Mouse (Mus musculus) adrenal gland, postnatal 25 days (tissue): ENCODE data around the gene Cuedc1. TPM values are rescaled to one million over a fixed set of nuclear protein-coding genes. Genes with fewer than 3 reads are reported as not detected.
A peak's percentile ranks its signal among the peaks of the same experiment; 100 is the strongest.

Experiments
- DNase-seq: peaks from one replicate; pipeline ENCODE4 v3.0.0; 2021; ENCODE audit warnings: mixed read lengths
- total RNA-seq: library from RNA; stranded (reverse); gene quantifications from 2 replicates; pipeline ENCODE4 v1.2.3, GENCODE M21; 2021

Cuedc1 gene
- total RNA-seq, 1 experiment from 2014 or later = 68.6 TPM

GRCm38 (mm10) chr11:88148638-88149279, 50.9 kb downstream of the Cuedc1 start:
- DNase-seq = no peak

- no peak for DNase-seq
Measured at GRCm38 (mm10) chr11:88151379-88152155, 53.7 kb downstream of the Cuedc1 start.

- no peak for DNase-seq
Measured at GRCm38 (mm10) chr11:88153880-88154279, 56.0 kb downstream of the Cuedc1 start.

DNA sequence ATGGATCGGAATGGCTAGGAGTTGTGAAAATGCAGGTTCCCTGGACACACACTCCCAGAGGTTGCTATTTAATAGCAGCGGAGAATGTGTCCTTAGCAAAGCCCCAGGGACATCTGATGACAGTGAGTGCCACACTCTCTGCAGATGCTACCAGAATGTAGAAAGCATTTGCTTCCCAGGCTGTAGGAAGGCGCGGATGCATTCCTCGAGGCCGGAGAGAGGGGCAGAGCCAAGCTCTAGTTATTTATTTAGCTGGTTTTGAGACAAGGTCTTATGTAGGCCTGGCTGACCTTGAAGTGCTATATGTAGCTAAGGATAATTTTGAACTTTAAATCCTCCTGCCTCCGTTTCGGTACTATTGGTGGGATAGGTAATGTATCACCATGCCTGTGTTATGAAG, 56.6 kb downstream of the Cuedc1 start:
- DNase-seq = no peak

DNA sequence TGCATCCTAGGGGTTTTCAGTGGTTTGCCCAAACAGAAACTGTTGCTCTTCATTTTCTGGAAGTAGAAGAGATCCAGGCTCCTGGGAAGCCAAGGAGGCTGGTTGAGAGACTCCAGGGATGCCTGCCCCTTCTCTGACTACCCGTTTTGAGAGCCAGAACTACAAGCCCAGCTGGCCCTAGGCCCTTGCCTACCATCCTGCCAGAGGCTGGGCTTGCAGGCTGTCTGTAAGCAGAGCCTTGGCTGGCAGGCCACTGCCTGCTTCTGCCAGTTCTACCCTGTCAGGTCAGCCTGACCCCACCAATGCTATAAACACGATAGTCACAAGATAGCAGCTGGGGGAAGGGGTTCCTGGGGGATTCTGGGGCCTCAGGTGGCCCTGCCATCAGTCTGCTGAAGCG, 57.6 kb downstream of the Cuedc1 start:
- no peak for DNase-seq

DNA sequence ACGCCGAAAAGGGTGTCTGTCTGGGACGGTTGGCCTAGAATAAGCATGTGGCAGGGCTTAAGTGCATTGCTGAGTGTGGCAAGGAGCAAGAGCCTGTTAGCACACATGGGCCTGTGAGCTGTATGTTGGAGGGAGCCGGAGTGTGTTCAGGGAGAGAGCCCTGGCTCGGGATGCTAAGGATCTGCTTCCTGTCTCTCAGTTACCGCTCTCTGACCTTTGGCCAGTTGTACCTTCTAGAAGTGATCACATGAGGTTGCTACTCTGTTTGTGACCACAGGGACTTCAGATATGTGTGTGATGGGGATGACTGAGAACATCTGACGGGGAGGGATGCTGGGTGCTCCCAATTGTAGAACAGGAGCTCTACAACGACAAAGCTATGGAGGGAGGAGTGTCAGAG, 58.1 kb downstream of the Cuedc1 start:
- no peak for DNase-seq

- DNase-seq = no peak
Measured at GRCm38 (mm10) chr11:88156403-88156802, 58.5 kb downstream of the Cuedc1 start.

DNA sequence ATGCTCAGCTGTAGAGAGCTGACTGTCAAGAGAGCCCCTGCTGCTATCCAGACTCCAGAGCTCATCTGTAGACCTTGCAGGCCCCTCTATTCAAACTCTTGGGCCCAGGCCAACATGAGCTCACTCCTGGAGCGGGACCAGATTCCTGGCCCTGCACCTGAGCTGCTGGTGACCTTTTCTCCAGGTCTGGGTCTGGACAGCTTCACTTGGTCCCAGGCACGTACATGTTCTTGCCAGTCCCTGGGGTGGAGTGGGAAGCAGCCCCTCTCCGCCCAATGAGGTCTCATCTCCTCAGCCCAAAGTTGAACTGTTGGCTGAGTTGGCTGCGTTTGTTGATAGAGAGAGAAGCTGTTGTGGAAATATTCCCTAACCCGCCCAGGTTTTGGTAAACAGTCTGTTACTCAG, 61.0 kb downstream of the Cuedc1 start:
- DNase-seq = peak; percentile 50

GRCm38 (mm10) chr11:88159389-88159788, 61.5 kb downstream of the Cuedc1 start:
- no peak for DNase-seq

DNA sequence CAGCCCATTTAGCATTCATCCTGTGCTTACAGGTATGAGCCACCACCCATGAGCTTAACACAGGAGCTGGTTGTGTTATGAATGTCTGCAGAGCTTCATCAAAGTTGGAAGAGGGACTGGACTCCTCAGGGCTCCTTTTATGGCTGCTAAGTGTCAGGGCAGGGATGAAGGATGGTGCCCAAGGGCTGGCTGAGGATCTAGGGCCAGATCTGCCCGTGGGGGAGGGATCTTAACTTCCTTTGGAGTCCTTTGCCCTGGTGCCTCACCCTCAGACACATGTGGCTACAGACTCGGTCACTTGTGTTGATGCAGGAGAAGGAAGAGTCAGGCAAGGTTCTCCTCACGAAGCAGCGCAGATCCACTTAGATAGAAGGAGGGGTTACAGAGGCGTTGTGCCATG, 62.5 kb downstream of the Cuedc1 start:
- DNase-seq = no peak

DNA sequence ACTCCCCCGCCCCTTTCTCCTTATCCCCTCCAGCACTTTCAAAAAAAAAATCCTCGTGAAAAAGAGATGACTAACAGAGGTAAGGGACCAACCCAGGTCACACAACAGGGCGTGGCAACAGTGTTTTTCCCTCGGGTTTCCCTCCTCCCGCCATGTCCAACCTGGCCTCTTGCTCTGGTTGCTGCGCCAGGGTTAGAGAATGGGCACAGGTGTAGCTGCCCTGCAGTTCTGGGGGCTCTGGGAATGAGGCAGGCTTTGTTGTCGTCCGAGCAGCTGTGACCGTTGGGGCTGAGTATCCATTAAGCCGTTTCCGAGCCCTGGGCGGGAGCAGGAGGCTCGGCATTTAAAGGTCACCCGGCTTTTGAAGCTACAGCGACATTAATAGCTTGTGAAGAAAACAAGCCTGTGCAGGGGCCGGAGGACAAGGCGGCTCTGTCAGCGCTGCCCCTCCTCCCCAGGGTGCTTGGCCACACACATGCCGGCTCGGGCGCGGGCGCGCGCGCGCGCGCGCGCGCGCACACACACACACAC, 63.3 kb downstream of the Cuedc1 start:
- DNase-seq = peak; percentile 73

GRCm38 (mm10) chr11:88161651-88162362, 63.9 kb downstream of the Cuedc1 start:
- peak; percentile 94 for DNase-seq

GRCm38 (mm10) chr11:88162740-88163139, 64.9 kb downstream of the Cuedc1 start:
- DNase-seq = no peak

- DNase-seq = no peak
Measured at GRCm38 (mm10) chr11:88164213-88164723, 66.4 kb downstream of the Cuedc1 start.

GRCm38 (mm10) chr11:88164801-88165377, 67.0 kb downstream of the Cuedc1 start:
- DNase-seq = peak; percentile 93

DNA sequence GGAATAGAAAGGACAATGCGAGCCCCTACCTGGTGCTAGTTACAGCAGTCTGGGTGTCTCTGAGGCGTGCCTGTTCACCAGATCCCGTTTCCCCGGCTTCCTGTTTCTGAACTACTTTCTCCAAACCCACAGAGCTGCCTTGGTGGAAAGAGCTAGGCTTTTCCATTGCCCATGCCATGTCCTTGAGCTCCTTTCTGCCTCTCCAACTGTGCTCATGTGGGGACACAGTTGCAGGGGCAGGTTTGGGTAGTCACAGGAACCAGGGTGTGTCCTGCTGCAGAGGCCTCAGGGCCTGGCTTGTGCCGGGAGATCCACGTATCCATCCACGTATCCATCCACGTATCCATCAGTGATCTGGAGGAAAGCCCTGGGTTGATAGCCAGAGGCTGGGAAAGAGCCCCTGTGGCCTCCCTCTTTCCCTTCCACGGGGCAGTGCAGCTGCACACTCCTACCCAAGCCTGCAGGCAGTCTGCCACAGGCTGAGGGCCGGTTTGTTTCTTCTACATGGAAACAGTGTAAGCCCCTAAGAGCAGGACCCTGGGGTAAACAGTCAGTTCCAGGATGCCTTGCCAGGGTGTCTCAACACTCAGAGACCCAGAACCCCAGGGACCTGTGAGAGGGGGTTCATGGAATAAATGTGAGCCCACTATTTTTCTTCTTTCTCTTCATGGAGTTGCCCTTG, 68.0 kb downstream of the Cuedc1 start:
- DNase-seq = peak; percentile 34

DNA sequence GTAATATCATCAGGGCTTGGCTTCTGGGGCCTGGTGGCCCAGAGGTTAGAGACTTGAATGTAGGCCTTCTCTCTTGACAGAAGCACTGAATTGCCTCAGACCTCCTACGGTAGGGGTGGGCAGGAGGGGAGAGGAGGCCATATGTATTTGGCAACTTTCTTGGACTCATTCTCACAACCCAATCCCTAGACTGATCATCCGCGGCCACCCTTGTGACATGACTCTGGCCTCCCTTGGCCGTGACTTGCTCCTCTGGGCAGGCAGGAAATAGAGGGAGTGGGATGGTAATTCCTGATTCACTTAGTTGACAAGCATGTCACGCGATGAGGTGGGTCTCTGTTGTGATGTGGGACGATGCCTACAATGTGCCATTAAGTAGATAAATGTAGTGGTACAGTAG, 68.6 kb downstream of the Cuedc1 start:
- no peak for DNase-seq

- no peak for DNase-seq
Measured at GRCm38 (mm10) chr11:88168611-88169010, 70.8 kb downstream of the Cuedc1 start.

- no peak for DNase-seq
Measured at GRCm38 (mm10) chr11:88169531-88170040, 71.7 kb downstream of the Cuedc1 start.

- DNase-seq = no peak
Measured at GRCm38 (mm10) chr11:88170606-88171005, 72.7 kb downstream of the Cuedc1 start.

DNA sequence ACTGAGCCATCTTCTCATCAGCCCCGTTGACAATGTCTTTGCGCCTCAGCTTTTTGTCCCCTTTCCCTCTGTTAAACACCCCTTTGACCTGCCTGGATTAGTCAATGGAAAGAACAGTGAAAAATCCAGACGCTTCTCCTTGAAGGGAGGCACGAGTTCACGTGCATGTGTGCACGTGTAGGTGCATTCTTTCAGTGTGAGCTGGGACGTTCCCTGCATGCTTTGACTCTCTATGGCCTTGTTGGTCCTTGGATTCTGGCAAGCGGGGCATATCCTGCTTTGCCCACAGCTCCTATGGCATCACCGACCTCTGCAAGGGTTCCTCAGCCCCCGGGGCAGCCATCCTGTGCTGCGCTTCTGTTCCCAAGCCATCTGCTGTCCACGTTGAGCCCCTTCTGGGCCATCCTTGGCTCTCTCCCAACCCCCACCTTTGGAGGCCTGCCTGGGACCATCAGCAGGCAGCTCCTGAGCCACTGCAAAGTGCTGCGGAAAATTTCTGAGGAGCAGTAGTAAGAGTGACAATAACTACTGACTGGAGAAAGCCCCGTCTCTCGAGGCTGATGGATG, 74.1 kb downstream of the Cuedc1 start:
- no peak for DNase-seq
